Mouse (Mus musculus) right cerebral cortex, postnatal 25 days (tissue): Measurements from ENCODE around the gene Olfr548-ps1.

Experiments used
- DNase-seq: peaks from one replicate; pipeline ENCODE4 v3.0.0; 2022

The Olfr548-ps1 gene

DNA sequence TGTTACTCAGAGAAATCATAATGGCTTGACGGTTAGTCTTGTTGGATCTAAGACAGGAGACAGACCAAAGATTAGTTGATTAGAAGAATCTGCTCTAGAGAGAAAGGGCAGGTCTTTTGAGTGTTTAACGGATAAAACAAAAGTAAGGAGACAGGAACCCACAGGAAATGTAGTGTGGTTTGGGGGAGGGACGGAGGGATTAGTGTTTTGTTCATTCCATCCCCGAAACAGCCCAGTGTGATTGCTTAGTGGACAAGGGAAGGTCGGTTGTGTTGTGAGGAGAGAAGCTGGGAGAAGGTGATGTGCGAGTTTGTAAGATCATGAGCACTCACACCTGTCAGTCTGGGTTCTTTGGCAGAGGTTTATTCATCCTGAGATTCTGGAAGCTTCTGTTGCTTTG, 35.3 kb downstream of the Olfr548-ps1 start:
- no peak for DNase-seq

DNA sequence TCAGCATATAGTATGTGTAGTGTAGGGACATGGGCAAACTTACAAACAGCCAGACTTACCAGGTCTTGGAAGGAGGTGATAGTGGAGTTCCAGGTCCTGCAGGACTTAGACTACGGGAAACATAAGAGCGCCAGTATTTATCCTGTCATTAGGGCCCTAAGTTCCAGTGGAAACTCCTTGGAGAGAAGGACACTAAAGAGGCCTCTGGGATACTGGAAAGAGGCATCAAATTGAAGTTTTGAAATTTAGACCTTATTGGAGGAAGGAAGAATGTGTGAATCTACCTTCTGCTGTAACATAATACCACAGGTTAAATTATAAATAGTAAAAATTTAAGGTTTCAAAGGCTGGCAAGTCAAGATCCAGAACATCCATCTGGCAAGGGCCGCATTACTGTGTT, 51.1 kb downstream of the Olfr548-ps1 start, which contains the start of gene Olfr551:
TSS of gene Olfr551 (minus strand) at position 101 of the 400 bp plus-strand sequence.
- DNase-seq = no peak
